Mouse (Mus musculus): ENCODE data around the gene Sfrp4.

DNA sequence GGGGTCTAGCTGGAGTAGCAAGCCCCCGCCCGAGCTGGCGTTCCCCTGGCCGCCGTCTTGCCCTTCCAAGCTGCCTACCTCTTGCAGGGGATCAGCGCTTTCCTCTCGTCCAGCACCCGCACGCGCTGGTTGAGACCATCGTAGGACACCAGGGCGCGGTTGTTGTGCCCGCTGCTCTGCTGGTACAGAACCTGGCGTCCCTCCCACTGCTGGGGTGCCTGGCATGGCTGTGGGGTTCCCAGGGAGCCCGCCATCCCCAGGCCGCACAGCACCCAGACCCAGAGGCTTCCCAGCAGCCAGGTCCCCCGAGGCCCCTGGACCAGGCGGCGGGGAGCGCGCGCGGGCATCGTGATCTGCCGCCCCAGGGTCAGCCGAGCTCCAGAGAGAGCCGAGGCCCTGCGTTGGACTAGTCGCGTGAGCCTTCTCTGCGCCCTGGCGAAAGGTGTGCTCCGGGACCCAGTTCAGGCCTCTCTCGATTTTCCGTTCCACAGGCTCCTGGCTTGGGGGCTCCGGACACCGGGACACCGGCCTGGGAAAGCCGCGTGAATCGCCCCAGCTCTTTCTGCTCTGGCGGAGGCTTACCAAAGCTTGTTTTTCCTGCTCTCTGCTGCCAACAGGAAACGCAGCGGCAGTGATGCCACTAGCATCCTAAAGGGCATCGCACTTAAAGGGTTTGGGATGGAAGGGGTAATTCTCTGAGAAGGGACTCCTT lies 3.5 kb upstream of the Sfrp4 start, which contains the start of gene Epdr1:
- TF ChIP-seq CTCF (IDR thresholded peaks at IDR 0.05; ENCODE audit: low read depth) (peak; percentile 72), EP300 (IDR thresholded peaks at IDR 0.05; ENCODE audit: low read depth) (no peak)

Measured in heart, postnatal 0 days (tissue).